Mouse (Mus musculus) MEL (cell line): Measurements from ENCODE around the gene Zbtb7b. TPM values are rescaled to one million over a fixed set of nuclear protein-coding genes. Genes with fewer than 3 reads are reported as not detected.

Experiments used
- DNase-seq: peaks from one replicate; pipeline ENCODE4 v3.0.0; 2011; ENCODE audit warnings: low read depth, low spot score
- H3K27ac ChIP-seq: 2 replicates; pipeline ENCODE4 v1.5.1; 2012; ENCODE audit warnings: low read depth, mild to moderate bottlenecking, control low read depth, low read length, moderate library complexity; ENCODE audit not compliant: control insufficient read depth
- H3K27me3 ChIP-seq, 2 experiments: fragments of 150-350 bp in 1 of 2; sonication (generic) in 1 of 2; 2 replicates each; pipeline ENCODE4 v1.6.1; 2012; ENCODE audit warnings: low read length in 2 of 2, mild to moderate bottlenecking in 2 of 2, improper control_type of control experiment in 1 of 2, moderate library complexity in 1 of 2; ENCODE audit not compliant: insufficient read depth in 2 of 2, control insufficient read depth in 1 of 2
- H3K36me3 ChIP-seq, 2 experiments: 2 replicates each; pipeline ENCODE4 v1.6.1; 2012 to 2014; ENCODE audit warnings: low read length in 2 of 2, improper control_type of control experiment in 1 of 2, inconsistent platforms in 1 of 2, mild to moderate bottlenecking in 1 of 2; ENCODE audit not compliant: insufficient read depth in 2 of 2, control insufficient read depth in 1 of 2
- H3K4me1 ChIP-seq, 2 experiments: fragments of 150-350 bp in 1 of 2; sonication (generic) in 1 of 2; 2 replicates each; pipeline ENCODE4 v1.6.1; 2012; ENCODE audit warnings: low read length in 2 of 2, improper control_type of control experiment in 1 of 2, mild to moderate bottlenecking in 1 of 2; ENCODE audit not compliant: insufficient read depth in 2 of 2, control insufficient read depth in 1 of 2
- H3K4me3 ChIP-seq, 2 experiments: fragments of 150-350 bp in 1 of 2; sonication (generic) in 1 of 2; 2 replicates each; pipeline ENCODE4 v1.5.1; 2012; ENCODE audit warnings: low read depth in 2 of 2, low read length in 2 of 2, mild to moderate bottlenecking in 2 of 2, moderate library complexity in 2 of 2, control low read depth in 1 of 2, improper control_type of control experiment in 1 of 2; ENCODE audit not compliant: control insufficient read depth in 1 of 2, insufficient read depth in 1 of 2
- H3K79me2 ChIP-seq: 2 replicates; pipeline ENCODE4 v1.6.1; 2012; ENCODE audit warnings: mild to moderate bottlenecking, low read length, moderate library complexity; ENCODE audit not compliant: control insufficient read depth, poor library complexity, insufficient read depth
- H3K9ac ChIP-seq: 2 replicates; pipeline ENCODE4 v1.6.1; 2012; ENCODE audit warnings: low read depth, mild to moderate bottlenecking, control low read depth, low read length, moderate library complexity; ENCODE audit not compliant: control insufficient read depth, poor library complexity, severe bottlenecking
- H3K9me3 ChIP-seq: fragments of 150-350 bp; sonication (generic); replicated peaks from 2 replicates; pipeline ENCODE4 v1.6.1; 2012; ENCODE audit warnings: mild to moderate bottlenecking, low read length, improper control_type of control experiment, moderate library complexity; ENCODE audit not compliant: insufficient read depth
- CHD2 ChIP-seq: IDR thresholded peaks from 2 replicates; pipeline ENCODE4 v1.6.1; 2011; ENCODE audit warnings: low read length, improper control_type of control experiment
- E2F4 ChIP-seq: IDR thresholded peaks from 2 replicates; pipeline ENCODE4 v1.6.1; 2011; ENCODE audit warnings: low read depth, low read length, improper control_type of control experiment, borderline replicate concordance
- ETS1 ChIP-seq: IDR thresholded peaks from 2 replicates; pipeline ENCODE4 v1.6.1; 2012; ENCODE audit warnings: low read depth, mild to moderate bottlenecking, inconsistent platforms, low read length, improper control_type of control experiment, moderate library complexity
- GATA1 ChIP-seq: IDR thresholded peaks from 2 replicates; pipeline ENCODE4 v1.6.1; 2011; ENCODE audit warnings: low read depth, low read length, improper control_type of control experiment
- HCFC1 ChIP-seq: IDR thresholded peaks from 2 replicates; pipeline ENCODE4 v1.6.1; 2012; ENCODE audit warnings: low read depth, mild to moderate bottlenecking, inconsistent platforms, low read length, improper control_type of control experiment, moderate library complexity
- KAT2A ChIP-seq: conservative IDR thresholded peaks from 2 replicates; pipeline ENCODE4 v1.6.1; 2012; ENCODE audit warnings: low read depth, low read length, improper control_type of control experiment, inconsistent platforms
- MAX ChIP-seq: IDR thresholded peaks from 2 replicates; pipeline ENCODE4 v1.6.1; 2011; ENCODE audit warnings: low read length, improper control_type of control experiment
- MEF2A ChIP-seq: IDR thresholded peaks from 2 replicates; pipeline ENCODE4 v1.6.1; 2014; ENCODE audit warnings: low read depth, mild to moderate bottlenecking, inconsistent platforms, low read length, improper control_type of control experiment; ENCODE audit not compliant: poor library complexity, insufficient replicate concordance, severe bottlenecking; ENCODE audit errors: extremely low read depth
- MYC ChIP-seq: IDR thresholded peaks from 2 replicates; pipeline ENCODE4 v1.6.1; 2011; ENCODE audit warnings: low read depth, mild to moderate bottlenecking, low read length, improper control_type of control experiment, moderate library complexity
- NELFE ChIP-seq: IDR thresholded peaks from 2 replicates; pipeline ENCODE4 v1.6.1; 2011; ENCODE audit warnings: low read depth, low read length, improper control_type of control experiment
- POLR2AphosphoS5 ChIP-seq: IDR thresholded peaks from 2 replicates; pipeline ENCODE4 v1.6.1; 2012; ENCODE audit warnings: low read depth, borderline replicate concordance, mild to moderate bottlenecking, inconsistent platforms, low read length, moderate library complexity, mixed read lengths
- SIN3A ChIP-seq: IDR thresholded peaks from 2 replicates; pipeline ENCODE4 v1.6.1; 2012; ENCODE audit warnings: low read length, improper control_type of control experiment, inconsistent platforms
- TAL1 ChIP-seq: IDR thresholded peaks from 2 replicates; pipeline ENCODE4 v1.6.1; 2012; ENCODE audit warnings: mild to moderate bottlenecking, inconsistent platforms, low read length, moderate library complexity, mixed read lengths
- TBP ChIP-seq: IDR thresholded peaks from 2 replicates; pipeline ENCODE4 v1.8.0; 2011; ENCODE audit warnings: low read depth, low read length, improper control_type of control experiment
- ZC3H11A ChIP-seq: IDR thresholded peaks from 2 replicates; pipeline ENCODE4 v1.6.1; 2012; ENCODE audit warnings: low read depth, mild to moderate bottlenecking, inconsistent platforms, low read length, improper control_type of control experiment
- ZKSCAN1 ChIP-seq: IDR thresholded peaks from 2 replicates; pipeline ENCODE4 v1.6.1; 2012; ENCODE audit warnings: low read depth, mild to moderate bottlenecking, inconsistent platforms, low read length, improper control_type of control experiment, moderate library complexity
- ZMIZ1 ChIP-seq: IDR thresholded peaks from 2 replicates; pipeline ENCODE4 v1.6.1; 2012; ENCODE audit warnings: low read depth, mild to moderate bottlenecking, inconsistent platforms, low read length, improper control_type of control experiment, moderate library complexity
- ZNF384 ChIP-seq: IDR thresholded peaks from 2 replicates; pipeline ENCODE4 v1.6.1; 2012; ENCODE audit warnings: low read depth, mild to moderate bottlenecking, inconsistent platforms, low read length, improper control_type of control experiment
- polyA plus RNA-seq, 2 experiments: library from polyadenylated mRNA; stranded (reverse) in 1 of 2; unstranded in 1 of 2; fragments of >175 nt in 1 of 2; fragments of >200 nt in 1 of 2; gene quantifications; 2 replicates each; pipeline versions ENCODE4 v1.2.1 to v1.2.4; 2012; ENCODE audit warnings: low replicate concordance in 2 of 2, low read depth in 1 of 2; ENCODE audit not compliant: insufficient read length in 2 of 2, insufficient read depth in 1 of 2, missing spikeins in 1 of 2
- total RNA-seq: library from RNA; depleted of rRNA; stranded (reverse); fragments of 300-350 nt; gene quantifications from 2 replicates; pipeline ENCODE4 v1.2.3, GENCODE M21; 2012

Gene Zbtb7b
- total and polyA plus RNA-seq, 3 experiments = 8.5 to 20.1 TPM; not detected in 1

DNA sequence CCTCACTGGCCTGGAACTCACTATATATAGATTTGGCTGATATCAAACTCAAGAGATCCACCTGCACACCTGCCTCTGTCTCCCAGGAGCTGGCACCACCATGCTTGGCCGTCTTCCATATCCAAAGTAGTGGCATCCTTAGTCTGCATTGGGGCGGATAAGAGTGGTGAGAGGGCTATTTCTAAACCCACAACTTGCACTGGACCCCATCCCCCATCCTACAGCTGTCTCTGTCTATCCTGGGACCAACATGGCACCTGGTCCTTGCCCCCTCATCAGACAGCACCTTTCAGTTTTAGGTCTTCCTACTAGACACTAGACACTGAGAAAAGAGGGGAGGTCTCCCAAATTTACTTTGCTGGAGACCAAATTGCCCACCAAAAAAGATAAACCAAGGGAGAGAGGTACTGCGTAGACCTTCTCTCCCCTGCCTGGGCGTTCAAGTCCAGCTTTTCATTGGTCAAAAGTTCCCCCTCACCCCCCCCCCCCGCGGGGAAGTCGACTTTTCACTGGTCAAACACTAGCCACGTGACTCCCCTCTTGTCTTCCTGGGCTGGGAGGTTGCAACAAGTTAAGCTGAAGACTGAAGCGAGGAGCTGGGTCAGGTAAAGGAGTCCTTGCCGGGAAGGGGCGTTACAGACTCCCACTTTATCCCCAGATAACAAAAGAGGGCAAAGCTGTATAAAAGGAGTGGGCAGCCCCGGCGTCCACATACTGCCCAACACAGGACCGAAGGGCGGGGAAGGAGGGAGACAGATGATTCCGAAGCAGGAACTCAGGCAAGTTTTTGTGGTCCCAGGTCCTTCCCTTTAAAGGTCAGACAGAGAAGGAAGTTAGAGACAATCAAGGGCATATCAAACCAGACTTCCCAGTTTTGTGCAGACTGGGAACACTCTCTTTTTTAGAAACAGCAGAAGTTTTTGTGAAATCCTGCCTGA is 41.9 kb upstream of the Zbtb7b start, which contains the start of gene Pbxip1 (continued):
- peak; percentile 67 for TF ChIP-seq CHD2
- TF ChIP-seq, all 39 proteins: peak for 17

DNA sequence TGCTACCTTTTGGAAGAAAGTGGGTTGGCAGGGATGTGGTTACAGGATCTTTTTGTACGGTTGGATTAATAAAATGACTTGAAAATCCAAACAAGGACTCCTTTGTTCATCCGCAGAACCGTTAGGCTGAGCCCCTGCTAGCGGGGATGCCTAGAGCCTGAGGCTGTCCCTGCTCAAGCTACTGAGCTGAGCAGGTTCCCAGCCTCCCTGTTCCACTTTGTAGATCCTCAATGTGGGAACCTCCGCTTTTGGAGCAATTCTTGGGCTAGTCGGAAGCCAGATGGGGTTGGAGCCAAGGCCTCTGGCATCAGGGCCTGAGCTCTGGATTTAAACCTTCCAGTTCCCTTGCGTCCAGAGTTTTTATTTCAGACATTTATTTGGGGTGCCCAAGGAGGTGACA is 40.5 kb upstream of the Zbtb7b start:
- TF ChIP-seq MAX = no peak
- no peak for TF ChIP-seq TBP
- TF ChIP-seq MYC = no peak
- no peak for TF ChIP-seq SIN3A
- no peak for TF ChIP-seq E2F4
- TF ChIP-seq ZNF384 = no peak
- no peak for TF ChIP-seq ZKSCAN1
- no peak for TF ChIP-seq NELFE
- TF ChIP-seq HCFC1 = no peak
- TF ChIP-seq CHD2 = no peak
- no peak for TF ChIP-seq ZC3H11A
- TF ChIP-seq GATA1 = no peak
- TF ChIP-seq POLR2AphosphoS5 = no peak
- no peak overlapping the region for H3K27ac ChIP-seq
- no peaks in the 10 kb centered on the region for H3K27me3 ChIP-seq
- no peaks in the 10 kb centered on the region for H3K9me3 ChIP-seq
- H3K4me1 ChIP-seq = peaks cover 6 to 16% of the 10 kb centered on the region in 2 experiments
- H3K36me3 ChIP-seq = peaks cover 0 to 17% of the 10 kb centered on the region in 2 experiments; a peak in 2 of 4 replicates
- DNase-seq = no peak
- peaks cover 14% of the 10 kb centered on the region for H3K79me2 ChIP-seq
- H3K4me3 ChIP-seq = no peak overlapping the region
- H3K9ac ChIP-seq = no peak overlapping the region

DNA sequence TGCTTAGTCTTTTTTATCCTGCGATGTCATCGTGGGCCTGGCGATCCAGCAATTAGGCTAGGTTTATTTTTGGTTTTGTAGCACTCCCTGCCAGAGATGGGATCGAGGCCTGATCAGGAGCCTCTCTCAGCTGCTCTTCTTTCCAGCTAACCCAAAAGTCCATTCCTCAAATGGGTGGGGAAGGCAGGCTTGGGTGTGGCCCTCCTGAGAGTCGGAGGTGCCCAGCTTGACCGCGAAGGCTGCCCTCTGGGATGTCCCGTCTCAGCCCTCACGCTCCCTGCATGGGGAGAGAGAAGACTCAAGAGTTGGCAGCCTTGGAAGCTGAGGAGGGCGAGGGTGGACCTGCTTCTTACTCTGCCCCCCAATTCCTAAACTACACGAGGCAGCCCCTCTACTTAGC is 40.0 kb upstream of the Zbtb7b start:
- peaks cover 14% of the 10 kb centered on the region for H3K79me2 ChIP-seq
- no peak overlapping the region for H3K9ac ChIP-seq
- no peak for DNase-seq
- H3K4me3 ChIP-seq = no peak overlapping the region
- TF ChIP-seq KAT2A (no peak), POLR2AphosphoS5 (no peak), CHD2 (no peak), TAL1 (no peak), TBP (no peak), MEF2A (no peak), GATA1 (no peak), E2F4 (no peak), ZMIZ1 (no peak), ETS1 (no peak)
- no peaks in the 10 kb centered on the region for H3K27me3 ChIP-seq
- no peaks in the 10 kb centered on the region for H3K9me3 ChIP-seq
- H3K27ac ChIP-seq = no peak overlapping the region
- peaks cover 6 to 16% of the 10 kb centered on the region in 2 experiments for H3K4me1 ChIP-seq
- H3K36me3 ChIP-seq = peaks cover 0 to 17% of the 10 kb centered on the region in 2 experiments; a peak in 2 of 4 replicates
